Mouse (Mus musculus) B cell, adult 2 months (primary cell): ENCODE data around the gene Brwd3.

Source experiments
- DNase-seq, 2 experiments: peaks; one replicate each; pipeline ENCODE4 v3.0.0; 2022

Brwd3 gene

GRCm38 (mm10) chrX:108834090-108834774, at the start of gene Brwd3:
Gene Brwd3, minus strand, starts transcription at chrX:108834372.
- DNase-seq: peak; percentile 75 to 78

- no peak for DNase-seq
Observed at GRCm38 (mm10) chrX:108862632-108863031, 28.5 kb upstream of the Brwd3 start.

GRCm38 (mm10) chrX:108842705-108843104, 8.5 kb upstream of the Brwd3 start:
- no peak for DNase-seq

- DNase-seq: no peak
Observed at GRCm38 (mm10) chrX:108836416-108836815, 2.2 kb upstream of the Brwd3 start.

GRCm38 (mm10) chrX:108835233-108835632, 1.1 kb upstream of the Brwd3 start:
- DNase-seq: peak in 1 of 2 experiments; percentile 1

- DNase-seq: peak; percentile 16 to 33
Observed at GRCm38 (mm10) chrX:108833381-108834020, 671 bp downstream of the Brwd3 start.

- peak; percentile 76 to 80 for DNase-seq
Observed at GRCm38 (mm10) chrX:108832674-108833189, 1.4 kb downstream of the Brwd3 start.

GRCm38 (mm10) chrX:108831231-108831630, 2.9 kb downstream of the Brwd3 start:
- DNase-seq: no peak

GRCm38 (mm10) chrX:108828111-108828510, 6.1 kb downstream of the Brwd3 start:
- DNase-seq: no peak

- no peak for DNase-seq
Observed at GRCm38 (mm10) chrX:108797268-108797667, 36.9 kb downstream of the Brwd3 start.

- DNase-seq: no peak
Observed at GRCm38 (mm10) chrX:108783724-108784123, 50.4 kb downstream of the Brwd3 start.

- no peak for DNase-seq
Observed at GRCm38 (mm10) chrX:108731755-108732154, 102.4 kb downstream of the Brwd3 start.

- DNase-seq: no peak
Observed at GRCm38 (mm10) chrX:108729564-108729963, 104.6 kb downstream of the Brwd3 start.

GRCm38 (mm10) chrX:108729068-108729467, 105.1 kb downstream of the Brwd3 start:
- no peak for DNase-seq

GRCm38 (mm10) chrX:108728334-108728733, 105.8 kb downstream of the Brwd3 start:
- no peak for DNase-seq

GRCm38 (mm10) chrX:108724241-108724640, 109.9 kb downstream of the Brwd3 start:
- no peak for DNase-seq

- DNase-seq: no peak
Observed at GRCm38 (mm10) chrX:108722447-108722846, 111.7 kb downstream of the Brwd3 start.

- no peak for DNase-seq
Observed at GRCm38 (mm10) chrX:108704312-108704711, 129.9 kb downstream of the Brwd3 start.
